Mouse (Mus musculus) intestine, embryonic 16.5 days (tissue): ENCODE data around the gene Iqgap3. TPM values are rescaled to one million over a fixed set of nuclear protein-coding genes. Genes with fewer than 3 reads are reported as not detected.
A peak's percentile ranks its signal among the peaks of the same experiment; 100 is the strongest.

Experiments used
- ATAC-seq: fragments of 200-750 bp; cut with Nextera tagmentation; 2 replicates; pipeline ENCODE4 v1.8.0; 2017; ENCODE audit warnings: moderate TSS enrichment, moderate library complexity
- H3K27ac ChIP-seq: fragments of 300-500 bp; sonication (generic); 2 replicates; pipeline ENCODE4 v1.5.1; 2014; ENCODE audit warnings: mild to moderate bottlenecking, low read length
- H3K27me3 ChIP-seq: fragments of 300-500 bp; sonication (generic); replicated peaks from 2 replicates; pipeline ENCODE4 v1.6.1; 2014; ENCODE audit warnings: low read length, control low read depth, mixed read lengths; ENCODE audit not compliant: control insufficient read depth, insufficient read depth
- H3K36me3 ChIP-seq: fragments of 300-500 bp; sonication (generic); 2 replicates; pipeline ENCODE4 v1.6.1; 2014; ENCODE audit warnings: low read length, control low read depth; ENCODE audit not compliant: control insufficient read depth, insufficient read depth
- H3K4me1 ChIP-seq: fragments of 300-500 bp; sonication (generic); 2 replicates; pipeline ENCODE4 v1.6.1; 2014; ENCODE audit warnings: low read length, control low read depth, mixed read lengths; ENCODE audit not compliant: control insufficient read depth, insufficient read depth
- H3K4me2 ChIP-seq: fragments of 300-500 bp; sonication (generic); 2 replicates; pipeline ENCODE4 v1.6.1; 2014; ENCODE audit warnings: low read depth, low read length, control low read depth
- H3K4me3 ChIP-seq: fragments of 300-500 bp; sonication (generic); 2 replicates; pipeline ENCODE4 v1.5.1; 2014; ENCODE audit warnings: mild to moderate bottlenecking, low read length
- H3K9ac ChIP-seq: fragments of 300-500 bp; sonication (generic); 2 replicates; pipeline ENCODE4 v1.6.1; 2014; ENCODE audit warnings: low read depth, low read length
- H3K9me3 ChIP-seq: fragments of 300-500 bp; sonication (generic); 2 replicates; pipeline ENCODE4 v1.6.1; 2016; ENCODE audit warnings: low read length, control low read depth; ENCODE audit not compliant: control insufficient read depth
- WGBS: fragments of 180-500 bp; shearing (Covaris S2); extraction: QIAGEN DNeasy Blood & Tissue Kit; methylation state at CpG from one replicate; pipeline ENCODE4 v1.1.7; 2014; 5-methylcytosine and 5-hydroxymethylcytosine counted together
- polyA plus RNA-seq: library from polyadenylated mRNA; unstranded; fragments of >200 nt; fragmentation: Nextera tagmentation; extraction: Ambion mirVana; gene quantifications from 2 replicates; pipeline ENCODE4 v1.2.1, GENCODE M21; 2015

Gene Iqgap3
- polyA plus RNA-seq, 1 experiment from 2014 or later, result 14.5 TPM

DNA sequence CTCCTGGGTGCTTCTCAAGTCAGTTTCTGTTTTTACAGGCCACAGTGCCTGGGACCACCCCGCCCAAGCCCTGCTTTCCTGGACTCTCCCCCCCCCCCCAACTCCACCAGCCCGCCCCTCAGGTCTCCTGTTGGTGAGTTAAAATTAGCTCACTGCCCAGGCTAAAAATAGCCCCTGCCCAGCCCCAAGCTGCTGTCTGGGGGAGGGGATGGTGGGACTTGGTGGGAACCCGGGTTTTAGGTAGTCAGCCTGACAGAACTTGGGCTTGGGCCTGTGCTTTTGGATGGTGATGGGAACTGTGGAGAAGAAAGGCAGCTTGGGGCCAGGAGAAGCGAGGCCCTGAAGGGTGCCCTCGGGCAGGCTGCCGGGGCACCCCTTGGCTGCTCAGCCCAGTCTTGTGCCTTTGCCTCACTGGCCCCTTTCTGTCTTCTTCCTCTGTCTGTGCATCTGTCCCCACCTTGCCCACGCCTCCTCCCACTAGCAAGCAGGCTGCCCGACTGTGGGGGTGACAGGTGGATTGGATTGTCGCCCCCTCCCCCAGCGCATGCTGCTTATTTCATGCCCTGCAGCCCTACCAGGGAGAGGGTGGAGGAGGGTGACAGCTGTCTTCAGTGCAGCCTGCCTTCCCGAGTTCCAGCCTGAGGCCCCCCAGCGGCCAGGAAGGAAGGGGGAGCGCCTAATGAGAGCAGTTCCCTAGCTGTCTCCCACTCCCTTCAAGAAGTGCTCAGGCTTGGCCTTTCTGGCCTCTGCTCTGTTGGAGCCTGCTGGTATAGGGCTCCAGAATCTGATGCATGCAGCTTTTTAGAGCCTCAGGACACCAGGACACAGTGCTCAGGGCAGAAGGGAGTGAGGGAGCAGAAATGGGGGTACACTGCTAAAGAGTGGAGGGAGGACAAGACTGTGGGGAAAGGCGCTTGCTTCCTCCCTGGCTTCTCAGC lies 68.6 kb downstream of the Iqgap3 start:
- H3K4me1 ChIP-seq, result peaks cover 62% of the 10 kb centered on the region
- 30% methylated on average over 14 of the region's 14 CpGs for WGBS
- ATAC-seq, result 0 out of 2 replicates have a peak, but pooled peaks have one; percentile 15
- H3K4me2 ChIP-seq, result peak overlapping the region; percentile 2
- no peaks in the 10 kb centered on the region; the same call in 1 of the 2 replicates for H3K36me3 ChIP-seq
- H3K9ac ChIP-seq, result peak overlapping the region; percentile 60
- H3K27me3 ChIP-seq, result no peaks in the 10 kb centered on the region
- H3K4me3 ChIP-seq, result no peak overlapping the region
- no peaks in the 10 kb centered on the region for H3K9me3 ChIP-seq
- H3K27ac ChIP-seq, result peak overlapping the region; percentile 45

DNA sequence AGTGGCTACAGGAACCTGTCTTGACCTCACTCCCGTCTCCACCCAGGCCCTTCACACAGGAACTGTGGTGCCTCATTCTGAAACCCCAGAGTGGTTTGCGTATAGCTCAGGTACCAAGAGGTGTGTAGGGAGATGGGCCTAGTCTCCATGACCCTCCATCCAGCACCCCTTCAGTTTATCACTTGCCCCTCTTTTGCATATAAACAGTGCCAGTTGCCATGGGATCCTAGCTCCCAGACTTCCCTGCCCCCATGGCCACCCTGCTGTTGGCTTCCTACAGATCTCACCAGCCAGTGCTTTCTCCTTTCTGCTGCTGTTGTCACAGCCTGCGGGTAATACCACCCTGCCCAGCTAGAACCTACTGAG lies 69.2 kb downstream of the Iqgap3 start:
- Histone ChIP-seq H3K4me3 (no peak overlapping the region), H3K27ac (no peak overlapping the region), H3K4me2 (no peak overlapping the region), H3K27me3 (no peaks in the 10 kb centered on the region), H3K36me3 (peaks cover 1% of the 10 kb centered on the region; the same call in 1 of the 2 replicates), H3K9ac (peak overlapping the region; percentile 60), H3K9me3 (no peaks in the 10 kb centered on the region), H3K4me1 (peaks cover 55% of the 10 kb centered on the region)
- no peak for ATAC-seq
- WGBS, result 66% methylated on average over 3 of the region's 3 CpGs

DNA sequence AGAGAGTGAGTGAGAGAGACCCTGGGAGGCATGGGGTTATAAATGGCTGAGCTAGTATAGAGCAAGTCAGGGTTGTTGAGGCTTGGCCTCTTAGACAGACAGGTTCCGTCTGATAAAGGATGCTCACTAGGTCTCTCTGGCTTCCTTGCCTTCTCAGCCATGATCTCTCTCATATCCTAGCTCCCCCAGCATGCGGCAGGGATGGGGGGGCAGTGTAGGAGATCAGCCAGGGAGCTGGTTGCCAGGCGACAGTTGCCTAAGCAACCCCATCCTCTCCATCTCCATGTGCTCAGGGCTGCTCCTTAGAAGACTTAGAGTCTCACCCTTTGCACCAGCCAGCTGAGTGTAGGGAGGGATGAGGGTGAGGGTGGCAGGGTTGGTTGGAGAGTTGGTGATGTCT lies 70.3 kb downstream of the Iqgap3 start:
- no peaks in the 10 kb centered on the region for H3K27me3 ChIP-seq
- 72% methylated on average over 3 of the region's 3 CpGs for WGBS
- H3K4me3 ChIP-seq, result no peak overlapping the region
- H3K36me3 ChIP-seq, result peaks cover 7% of the 10 kb centered on the region; the same call in 1 of the 2 replicates
- no peak overlapping the region for H3K4me2 ChIP-seq
- H3K27ac ChIP-seq, result no peak overlapping the region
- no peaks in the 10 kb centered on the region for H3K9me3 ChIP-seq
- H3K4me1 ChIP-seq, result peaks cover 44% of the 10 kb centered on the region
- no peak overlapping the region for H3K9ac ChIP-seq
- ATAC-seq, result no peak

DNA sequence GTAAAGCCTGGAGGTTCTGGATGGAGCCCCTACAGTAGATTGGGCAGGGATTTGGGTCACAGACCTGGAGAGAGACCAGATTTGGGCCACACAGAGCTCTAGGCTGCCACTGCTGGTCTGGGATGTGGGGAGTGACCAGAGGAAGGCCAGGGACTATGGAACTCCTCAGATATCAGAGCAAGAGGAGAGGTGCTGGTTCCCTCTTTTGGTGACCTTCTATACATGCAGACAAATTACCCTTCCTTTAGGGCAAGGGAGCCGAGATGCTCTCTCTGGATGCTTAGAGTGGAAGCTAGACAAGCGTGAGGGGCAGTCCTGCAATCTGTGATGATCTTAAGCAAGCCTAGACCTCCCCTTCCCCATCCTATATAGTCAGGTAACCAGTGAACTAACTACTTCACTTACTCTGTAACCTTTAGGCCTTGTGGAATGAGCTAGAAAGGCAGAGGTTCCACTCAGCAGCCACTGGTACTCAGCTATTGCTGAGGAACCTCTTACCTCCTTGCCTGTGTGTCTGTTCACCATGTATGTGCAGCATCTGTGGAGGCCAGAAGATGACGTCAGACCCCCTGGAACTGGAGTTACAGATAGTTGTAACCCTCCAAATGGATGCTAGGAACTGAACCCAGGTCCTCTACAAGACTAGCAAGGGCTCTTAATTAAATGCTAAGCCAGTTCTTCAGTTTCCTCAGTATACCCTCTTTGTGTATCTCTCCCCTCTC lies 71.7 kb downstream of the Iqgap3 start:
- H3K36me3 ChIP-seq, result peaks cover 7% of the 10 kb centered on the region; the same call in 1 of the 2 replicates
- no peaks in the 10 kb centered on the region for H3K9me3 ChIP-seq
- ATAC-seq, result no peak
- H3K4me3 ChIP-seq, result no peak overlapping the region
- H3K9ac ChIP-seq, result no peak overlapping the region
- H3K27ac ChIP-seq, result no peak overlapping the region
- H3K4me2 ChIP-seq, result no peak overlapping the region
- H3K27me3 ChIP-seq, result no peaks in the 10 kb centered on the region
- WGBS, result 80% methylated on average over 3 of the region's 3 CpGs
- H3K4me1 ChIP-seq, result peaks cover 30% of the 10 kb centered on the region

DNA sequence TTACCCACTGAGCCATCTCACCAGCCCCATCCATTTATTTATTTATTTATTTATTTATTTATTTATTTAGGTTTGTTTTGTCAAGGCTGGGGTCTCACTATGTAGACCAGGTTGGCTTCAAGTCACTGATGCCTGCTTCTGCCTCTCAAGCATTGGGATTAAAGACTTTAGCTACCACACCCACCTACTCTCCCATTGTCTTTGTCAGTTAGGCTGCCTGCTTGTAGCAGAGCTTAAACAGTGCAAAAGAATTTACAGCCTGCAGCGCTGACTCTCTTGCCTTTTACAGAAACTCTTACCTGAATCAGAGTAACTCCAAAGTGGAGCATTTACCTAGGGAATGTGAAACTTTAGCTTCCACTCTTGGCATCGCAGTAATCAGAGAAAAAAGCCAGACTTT lies 72.5 kb downstream of the Iqgap3 start:
- H3K4me3 ChIP-seq, result no peak overlapping the region
- 0 out of 2 replicates have a peak overlapping the region, but pooled peaks have one; percentile 36 for H3K27ac ChIP-seq
- ATAC-seq, result 0 out of 2 replicates have a peak, but pooled peaks have one; percentile 17
- WGBS, result 59% methylated on average over 2 of the region's 2 CpGs
- no peaks in the 10 kb centered on the region for H3K27me3 ChIP-seq
- no peaks in the 10 kb centered on the region for H3K9me3 ChIP-seq
- peaks cover 7% of the 10 kb centered on the region for H3K36me3 ChIP-seq
- H3K4me2 ChIP-seq, result no peak overlapping the region
- H3K4me1 ChIP-seq, result peaks cover 23% of the 10 kb centered on the region
- H3K9ac ChIP-seq, result no peak overlapping the region

DNA sequence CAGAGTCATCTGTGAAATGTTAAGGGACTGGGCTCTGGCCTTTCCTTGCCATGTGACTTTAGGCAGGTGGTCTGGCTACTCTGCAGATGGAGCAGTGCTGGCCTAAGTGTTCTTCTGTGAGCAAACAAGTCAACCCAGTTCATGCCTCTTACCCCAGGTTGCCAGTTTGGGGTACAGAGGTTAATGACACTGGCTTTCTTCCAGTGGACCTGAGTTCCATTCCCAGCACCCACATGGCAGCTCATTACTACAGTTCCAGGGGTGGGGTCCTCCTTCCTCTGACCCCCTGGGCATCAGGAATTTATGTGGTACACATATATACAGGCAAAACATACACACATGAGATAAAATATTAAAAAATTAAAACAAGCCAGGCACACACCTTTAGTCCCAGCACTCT lies 75.0 kb downstream of the Iqgap3 start:
- Histone ChIP-seq H3K9me3 (no peaks in the 10 kb centered on the region), H3K4me1 (0 out of 2 replicates have a peak, but pooled peaks cover 2% of the 10 kb centered on the region), H3K27ac (no peak overlapping the region), H3K4me2 (no peak overlapping the region), H3K36me3 (peaks cover 7% of the 10 kb centered on the region), H3K27me3 (no peaks in the 10 kb centered on the region), H3K4me3 (no peak overlapping the region), H3K9ac (no peak overlapping the region)
- ATAC-seq, result no peak

DNA sequence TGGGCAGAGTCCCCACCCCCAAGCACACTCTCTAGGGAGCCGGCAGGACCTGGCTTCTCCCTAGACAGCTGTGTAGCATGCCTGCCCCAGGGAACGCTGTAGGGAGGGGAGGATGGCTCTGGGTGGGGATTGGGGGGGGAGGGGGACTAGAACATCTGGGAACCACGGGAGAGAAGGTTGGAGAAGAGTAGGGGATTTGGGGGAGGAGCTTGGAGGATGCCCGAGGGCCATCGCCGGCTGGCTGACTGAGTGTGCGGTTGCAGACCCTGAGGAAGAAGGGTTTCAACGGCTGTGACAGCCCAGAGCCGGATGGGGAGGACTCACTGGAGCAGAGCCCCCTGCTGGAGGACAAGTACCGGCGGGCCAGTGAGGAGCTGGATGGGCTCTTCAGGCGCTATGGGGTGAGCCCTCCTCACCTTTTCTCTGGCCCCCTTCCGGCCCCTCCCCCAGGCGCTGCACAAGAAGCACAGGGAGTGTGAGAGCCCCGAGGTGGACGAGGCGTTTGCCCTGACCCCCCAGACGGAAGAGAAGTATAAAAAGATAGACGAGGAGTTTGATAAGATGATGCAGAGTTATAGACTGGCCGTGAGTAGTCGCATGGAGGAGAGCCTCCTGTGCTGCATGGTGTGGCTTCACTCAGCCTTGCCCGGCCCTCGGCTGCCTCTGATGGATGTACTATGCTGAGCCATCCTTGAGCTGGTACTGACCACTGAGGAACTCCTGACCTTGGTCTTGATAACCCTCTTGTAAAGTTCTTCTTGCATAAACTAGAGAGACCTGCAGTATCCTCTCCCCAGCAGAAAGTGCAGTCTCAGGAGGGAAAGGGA lies 76.2 kb downstream of the Iqgap3 start:
- Histone ChIP-seq H3K9me3 (no peaks in the 10 kb centered on the region), H3K27ac (no peak overlapping the region), H3K4me3 (no peak overlapping the region), H3K4me1 (0 out of 2 replicates have a peak, but pooled peaks cover 2% of the 10 kb centered on the region), H3K27me3 (no peaks in the 10 kb centered on the region), H3K4me2 (no peak overlapping the region), H3K36me3 (peaks cover 7% of the 10 kb centered on the region), H3K9ac (no peak overlapping the region)
- ATAC-seq, result peak; percentile 45
- 28% methylated on average over 23 of the region's 23 CpGs for WGBS

DNA sequence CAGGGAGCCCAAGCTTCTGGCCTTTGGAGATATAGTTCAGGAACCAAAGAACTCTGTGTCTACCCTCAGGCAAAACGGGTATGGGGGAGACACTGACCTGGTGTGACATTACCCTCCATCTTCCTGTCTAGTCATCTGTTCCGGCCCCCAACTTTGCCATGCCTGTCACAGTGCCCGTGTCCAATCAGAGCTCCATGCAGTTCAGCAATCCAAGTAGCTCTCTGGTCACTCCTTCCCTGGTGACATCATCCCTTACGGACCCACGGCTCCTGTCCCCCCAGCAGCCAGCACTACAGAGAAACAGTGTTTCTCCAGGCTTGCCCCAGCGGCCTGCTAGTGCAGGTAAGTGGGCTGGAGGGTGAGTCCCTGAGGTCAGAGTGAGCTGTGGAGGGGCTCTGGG lies 77.2 kb downstream of the Iqgap3 start:
- WGBS, result 83% methylated on average over 6 of the region's 6 CpGs
- H3K9ac ChIP-seq, result no peak overlapping the region
- no peaks in the 10 kb centered on the region for H3K9me3 ChIP-seq
- H3K27me3 ChIP-seq, result no peaks in the 10 kb centered on the region
- ATAC-seq, result no peak
- H3K36me3 ChIP-seq, result peaks cover 11% of the 10 kb centered on the region
- no peak overlapping the region for H3K4me3 ChIP-seq
- no peak overlapping the region for H3K4me2 ChIP-seq
- H3K27ac ChIP-seq, result no peak overlapping the region
- 0 out of 2 replicates have a peak, but pooled peaks cover 2% of the 10 kb centered on the region for H3K4me1 ChIP-seq

DNA sequence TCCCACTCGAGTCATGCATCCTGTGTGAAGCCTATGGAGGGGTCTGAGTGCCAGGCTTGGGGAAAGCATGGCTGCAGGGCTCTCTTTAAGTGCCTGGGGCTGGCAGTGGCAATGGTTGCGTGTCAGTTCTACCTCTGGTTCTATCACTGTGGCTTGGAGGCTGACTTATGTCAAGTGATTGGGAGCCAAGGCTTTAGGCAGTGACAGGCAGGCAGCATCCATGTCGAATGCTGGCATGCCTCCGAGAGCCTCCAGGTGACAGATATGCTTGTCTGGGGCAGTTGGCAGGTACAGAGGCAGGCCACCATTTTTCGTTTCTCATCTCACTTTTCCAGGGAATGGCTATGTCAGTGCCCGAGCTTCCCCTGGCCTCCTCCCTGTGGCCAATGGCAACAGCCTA lies 79.1 kb downstream of the Iqgap3 start:
- no peaks in the 10 kb centered on the region for H3K9me3 ChIP-seq
- no peak overlapping the region for H3K9ac ChIP-seq
- no peak overlapping the region for H3K4me3 ChIP-seq
- no peaks in the 10 kb centered on the region for H3K4me1 ChIP-seq
- H3K27me3 ChIP-seq, result no peaks in the 10 kb centered on the region
- peaks cover 16% of the 10 kb centered on the region for H3K36me3 ChIP-seq
- no peak overlapping the region for H3K27ac ChIP-seq
- WGBS, result 78% methylated on average over 6 of the region's 6 CpGs
- H3K4me2 ChIP-seq, result no peak overlapping the region
- ATAC-seq, result no peak
